Mouse (Mus musculus): ENCODE results near the gene Psmb3. TPM values are rescaled to one million over a fixed set of nuclear protein-coding genes. Genes with fewer than 3 reads are reported as not detected.
A peak's percentile ranks its signal among the peaks of the same experiment; 100 is the strongest.

Gene Psmb3
- total RNA-seq, 2 experiments from 2014 or later: 150 to 151 TPM

DNA sequence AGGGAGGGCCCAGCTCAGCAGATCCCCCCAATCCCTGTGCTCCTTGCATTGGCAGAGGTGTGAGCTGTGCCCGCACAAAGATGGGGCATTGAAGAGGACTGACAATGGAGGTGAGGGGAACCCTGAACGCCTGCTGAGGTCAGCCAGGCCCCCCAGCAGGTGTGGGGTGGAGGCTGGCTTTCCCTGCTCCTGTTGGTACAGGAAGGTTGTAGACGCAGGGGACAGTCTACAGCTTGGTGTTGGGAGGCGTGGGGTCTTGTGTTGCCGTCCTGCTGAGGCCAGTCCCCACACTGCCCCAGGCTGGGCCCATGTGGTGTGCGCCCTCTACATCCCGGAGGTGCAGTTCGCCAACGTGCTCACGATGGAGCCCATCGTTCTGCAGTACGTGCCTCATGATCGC lies 37.8 kb upstream of the Psmb3 start:
- intact Hi-C loops (cut with DNase I): loop anchor here (2.0 kb wide), 1 partner anchor 19 kb away; the partner anchor contains the start of gene Cisd3
- DNase-seq (ENCODE audit: low spot score): no peak

DNA sequence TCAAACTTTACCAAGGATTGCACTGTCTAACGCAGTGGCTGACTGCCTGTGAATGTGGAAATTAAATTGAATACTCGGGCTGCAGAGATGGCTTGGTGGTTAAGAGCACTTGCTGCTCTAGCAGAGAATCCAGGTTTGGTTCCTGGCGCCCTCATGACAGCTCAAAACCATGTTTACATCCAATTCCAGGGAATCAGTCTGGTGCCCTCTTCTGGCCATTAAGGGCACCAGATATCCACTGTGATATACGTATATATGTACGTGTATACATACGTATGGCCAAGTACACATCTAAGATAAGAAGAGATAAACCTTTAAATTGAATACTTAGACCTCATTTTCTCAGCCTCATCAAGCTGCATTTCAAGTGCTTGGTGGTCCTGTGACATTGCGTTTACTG lies 37.0 kb upstream of the Psmb3 start:
- intact Hi-C loops (cut with DNase I): no loop called here

DNA sequence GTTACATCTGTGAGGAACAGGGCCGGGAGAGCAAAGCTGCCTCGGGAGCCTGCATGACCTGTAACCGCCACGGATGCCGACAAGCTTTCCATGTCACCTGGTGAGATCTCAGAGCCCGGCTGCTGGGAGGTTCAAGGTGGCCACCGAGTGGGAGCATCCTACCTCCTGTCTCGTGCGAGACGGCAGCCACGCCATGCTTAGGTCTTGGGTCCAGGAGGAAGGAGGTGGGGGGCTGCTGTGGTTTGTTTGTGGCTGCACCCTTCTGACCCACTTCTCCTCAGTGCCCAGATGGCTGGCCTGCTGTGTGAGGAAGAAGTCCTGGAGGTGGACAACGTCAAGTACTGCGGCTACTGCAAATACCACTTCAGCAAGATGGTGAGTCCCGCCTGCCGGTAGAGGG lies 36.4 kb upstream of the Psmb3 start:
- DNase-seq (ENCODE audit: low spot score): no peak

More for the DNA sequence above, 37.0 kb upstream of the Psmb3 start:
- DNase-seq (ENCODE audit: low spot score): no peak

DNA sequence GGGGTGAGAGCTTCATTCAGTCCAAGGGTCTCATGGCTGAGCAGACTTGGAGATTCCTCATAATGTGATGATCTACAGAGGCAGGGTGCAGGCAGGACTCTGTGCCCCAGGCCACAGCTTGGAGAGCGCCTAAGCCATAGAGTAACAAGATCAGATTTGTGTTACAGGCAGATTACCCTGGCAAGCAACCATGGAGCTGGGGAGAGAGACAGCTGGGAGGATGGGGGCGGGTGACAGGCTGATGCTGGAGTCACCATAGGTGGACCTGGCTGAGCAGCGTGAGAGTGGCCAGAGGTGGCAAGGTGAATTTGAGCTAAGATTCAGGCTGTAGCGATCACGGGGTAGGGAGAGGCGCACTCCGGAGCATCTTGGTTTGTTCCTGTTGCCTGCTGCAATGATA lies 35.0 kb upstream of the Psmb3 start:
- no peak for DNase-seq (ENCODE audit: low spot score)
- intact Hi-C loops (cut with DNase I): no loop called here

More for the DNA sequence above, 36.4 kb upstream of the Psmb3 start:
- intact Hi-C loops (cut with DNase I): no loop called here

DNA sequence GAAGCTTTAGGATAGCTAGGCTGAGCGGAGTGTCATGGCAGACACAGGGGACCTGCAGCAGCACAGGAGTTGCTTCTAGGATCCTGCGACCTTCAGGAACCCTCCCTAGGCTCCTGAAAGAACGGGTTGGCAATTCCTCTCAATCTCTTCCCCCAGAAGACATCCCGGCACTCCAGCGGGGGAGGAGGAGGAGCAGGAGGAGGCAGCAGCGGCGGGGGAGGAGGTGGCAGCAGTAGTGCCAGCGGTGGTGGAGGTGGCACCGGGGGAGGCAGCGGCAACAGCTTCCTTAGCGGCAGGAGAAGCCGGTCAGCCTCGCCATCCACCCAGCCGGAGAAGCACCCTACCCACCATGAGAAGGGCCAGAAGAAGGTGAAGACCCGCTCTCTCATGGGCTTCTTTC lies 33.9 kb upstream of the Psmb3 start:
- intact Hi-C loops (cut with DNase I): no loop called here
- DNase-seq (ENCODE audit: low spot score): no peak

DNA sequence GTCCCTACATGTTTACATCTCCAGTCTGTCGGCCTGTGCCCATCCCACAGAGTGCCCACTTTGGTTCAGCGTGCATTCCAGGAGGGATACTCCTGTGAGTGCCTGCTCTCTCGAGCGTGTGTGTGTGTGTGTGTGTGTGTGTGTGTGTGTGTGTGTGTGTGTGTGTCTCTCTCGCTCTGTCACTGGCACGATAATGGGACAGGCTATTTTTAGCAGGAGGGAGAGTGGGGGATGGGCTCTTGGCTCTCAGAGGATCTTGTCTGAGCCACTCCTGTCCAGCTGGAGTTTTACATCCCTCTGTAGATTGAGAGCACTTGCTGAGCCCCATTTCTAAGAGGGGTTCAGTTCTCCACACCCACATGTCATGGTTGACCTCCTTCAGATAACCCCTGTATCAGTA lies 33.4 kb upstream of the Psmb3 start:
- intact Hi-C loops (cut with DNase I): no loop called here

DNA sequence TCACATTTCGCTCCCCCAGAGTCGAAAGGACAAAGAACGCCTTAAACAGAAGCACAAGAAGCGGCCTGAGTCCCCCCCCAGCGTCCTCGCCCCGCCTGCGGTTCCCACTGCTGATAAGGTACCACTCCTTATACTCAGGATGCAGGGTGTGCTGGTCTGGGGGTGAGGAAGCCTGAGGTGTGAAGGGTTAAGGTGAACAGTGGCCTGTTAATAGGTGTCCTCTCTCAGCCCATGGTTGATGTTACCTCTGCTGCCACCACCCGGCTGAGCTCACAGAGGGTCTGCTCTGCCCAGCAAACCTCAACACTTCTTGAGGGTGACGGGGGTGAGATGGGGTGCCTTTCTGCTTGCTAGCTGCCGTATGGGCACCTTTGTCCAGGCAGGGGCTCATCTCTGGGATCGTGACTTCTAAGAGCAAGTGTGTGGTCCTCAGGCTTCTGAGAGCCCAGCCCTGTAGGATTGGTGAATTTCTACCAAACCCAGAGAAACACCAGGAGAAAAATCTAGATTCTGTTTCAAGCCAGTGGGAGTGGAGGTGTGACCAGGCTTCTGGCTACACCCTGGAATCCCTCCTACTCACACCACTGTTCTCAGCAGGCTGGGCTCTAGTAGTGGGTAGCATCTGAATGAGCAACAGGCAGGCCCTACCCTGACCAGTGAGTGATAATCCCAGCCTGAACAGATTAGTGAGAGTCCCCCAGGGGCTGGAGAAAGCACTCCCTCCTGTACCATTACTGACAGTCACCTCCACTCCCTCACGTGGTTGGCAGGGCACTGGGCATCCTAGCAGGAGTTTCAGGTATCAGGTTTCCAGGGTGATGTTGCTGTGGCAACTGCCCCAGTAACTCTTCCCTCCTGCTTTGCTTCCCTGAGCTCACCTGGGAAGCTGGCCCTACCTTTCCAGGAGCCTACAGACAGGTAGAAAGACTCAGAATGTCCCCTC lies 32.7 kb upstream of the Psmb3 start:
- intact Hi-C loops (cut with DNase I): no loop called here
- no peak for DNase-seq (ENCODE audit: low spot score)

More for the DNA sequence above, 33.4 kb upstream of the Psmb3 start:
- DNase-seq (ENCODE audit: low spot score): no peak

DNA sequence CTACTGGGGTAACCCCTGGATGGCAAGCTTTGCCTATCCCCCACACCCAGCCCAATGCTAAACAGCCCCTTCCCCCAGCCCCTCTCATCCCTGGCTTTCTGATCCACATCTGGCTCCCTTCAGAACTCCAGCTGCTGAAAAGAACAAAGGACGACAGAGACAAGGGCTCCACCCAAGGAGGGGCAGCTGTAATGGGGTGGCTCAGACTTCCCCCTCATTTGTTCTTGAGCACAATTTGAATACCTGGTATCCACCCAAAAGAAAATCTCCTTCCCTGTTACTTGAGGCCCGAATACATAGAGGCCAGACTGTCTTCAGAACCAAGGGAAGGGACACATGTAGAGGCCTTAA lies 32.0 kb upstream of the Psmb3 start:
- intact Hi-C loops (cut with DNase I): no loop called here
- DNase-seq (ENCODE audit: low spot score): no peak

DNA sequence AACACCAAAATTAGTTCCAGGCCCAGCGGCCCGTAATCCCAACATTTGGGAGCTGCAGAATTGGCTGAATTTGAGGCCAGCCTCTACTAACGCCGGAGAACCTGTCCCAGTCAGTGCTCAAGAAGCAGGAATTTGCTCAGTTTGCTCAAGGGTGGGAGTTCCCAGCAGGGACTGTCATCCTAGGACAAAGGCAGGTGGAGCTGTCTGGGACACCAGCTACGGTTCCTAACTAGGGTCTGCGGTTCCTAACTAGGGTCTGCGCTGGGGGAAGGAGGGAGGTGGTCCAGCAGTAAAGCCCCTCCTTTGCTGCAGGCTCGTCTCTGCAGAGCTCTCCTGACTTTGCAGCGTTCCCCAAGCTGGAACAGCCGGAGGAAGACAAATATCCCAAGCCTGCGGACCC lies 30.1 kb upstream of the Psmb3 start:
- intact Hi-C loops (cut with DNase I): no loop called here
- DNase-seq (ENCODE audit: low spot score): no peak

DNA sequence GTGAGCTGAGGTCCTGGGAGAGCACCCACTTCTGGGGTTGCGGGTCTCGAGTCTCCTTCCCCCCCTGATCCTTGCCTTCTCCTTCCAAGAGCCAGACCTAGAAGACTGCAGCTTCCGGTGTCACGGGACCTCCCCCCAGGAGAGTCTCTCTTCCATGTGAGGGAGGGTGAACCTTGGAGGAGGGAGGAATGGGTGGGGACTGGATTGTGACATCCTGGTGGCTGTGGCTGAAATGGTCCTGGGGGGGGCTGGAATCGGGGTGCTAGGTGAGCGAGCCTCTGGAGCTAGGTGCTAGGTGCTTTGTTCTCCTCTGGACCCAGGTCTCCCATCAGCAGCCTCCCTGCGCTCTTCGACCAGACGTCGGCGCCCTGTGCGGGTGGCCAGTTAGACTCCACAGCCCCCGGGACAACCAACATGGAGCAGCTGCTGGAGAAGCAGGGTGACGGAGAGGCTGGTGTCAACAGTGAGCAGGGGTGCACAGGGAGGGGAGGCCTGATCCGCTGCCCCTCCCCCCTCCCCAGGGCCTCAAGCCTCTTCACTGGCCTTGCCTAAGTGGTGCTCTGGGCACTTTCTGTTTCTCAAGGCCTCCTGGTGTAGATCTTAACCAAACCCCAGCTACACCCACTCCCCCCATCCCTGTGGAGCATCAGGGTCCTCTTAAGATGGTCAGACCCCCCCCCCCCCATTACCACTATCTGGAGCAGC lies 27.0 kb upstream of the Psmb3 start:
- no peak for DNase-seq (ENCODE audit: low spot score)
- intact Hi-C loops (cut with DNase I): no loop called here

DNA sequence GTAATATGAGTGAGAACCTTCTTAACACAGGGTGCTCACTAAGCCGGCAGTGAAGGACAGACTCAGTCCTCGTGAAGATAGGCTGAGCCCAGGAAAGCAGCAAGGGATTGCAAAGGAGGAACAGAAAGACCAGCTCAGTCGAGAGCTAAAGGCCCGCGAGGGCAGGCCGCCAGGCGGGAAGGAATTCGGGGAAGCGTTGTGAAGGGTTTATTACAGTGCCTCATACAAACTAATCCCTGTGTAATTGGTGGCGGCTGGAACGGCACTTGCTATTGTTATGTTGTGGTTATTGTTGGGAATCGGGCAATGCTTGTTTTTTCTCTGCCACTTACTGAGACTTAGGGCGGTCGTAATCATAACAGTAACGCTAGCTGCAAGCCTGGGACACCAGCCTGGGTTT lies 25.8 kb upstream of the Psmb3 start:
- DNase-seq (ENCODE audit: low spot score): no peak
- intact Hi-C loops (cut with DNase I): no loop called here

DNA sequence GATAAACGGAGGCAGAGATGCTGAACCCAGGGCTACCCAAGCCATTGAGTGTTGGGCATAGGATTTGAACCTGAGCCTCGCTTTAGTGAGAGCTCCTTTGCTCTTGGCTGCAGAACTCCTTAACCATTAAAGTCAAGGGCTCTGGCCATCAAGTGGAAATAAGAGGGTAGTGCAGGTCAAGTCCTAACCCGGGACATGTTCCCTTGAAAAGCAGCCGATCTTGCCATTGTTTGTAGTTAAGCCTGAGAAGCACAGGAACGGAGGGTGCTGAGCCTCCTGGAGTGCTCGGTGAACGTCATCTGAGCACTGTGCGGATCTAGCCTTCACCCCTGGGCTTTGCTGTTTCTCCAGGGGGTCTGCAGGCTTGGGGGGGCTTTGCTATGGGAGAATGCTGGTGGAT lies 25.4 kb upstream of the Psmb3 start:
- DNase-seq (ENCODE audit: low spot score): no peak
- intact Hi-C loops (cut with DNase I): no loop called here

DNA sequence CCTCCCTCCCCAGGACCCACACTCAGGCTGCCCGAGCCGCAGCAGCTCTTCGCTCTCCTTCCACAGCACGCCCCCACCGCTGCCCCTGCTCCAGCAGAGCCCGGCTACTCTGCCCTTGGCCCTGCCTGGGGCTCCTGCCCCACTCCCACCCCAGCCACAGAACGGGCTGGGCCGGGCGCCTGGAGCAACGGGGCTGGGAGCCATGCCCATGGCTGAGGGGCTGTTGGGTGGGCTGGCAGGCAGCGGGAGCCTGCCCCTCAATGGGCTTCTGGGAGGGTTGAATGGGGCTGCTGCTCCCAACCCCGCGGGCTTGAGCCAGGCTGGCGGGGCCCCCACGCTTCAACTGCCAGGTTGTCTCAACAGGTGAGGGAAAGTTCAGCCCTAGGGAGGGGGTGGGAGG lies 24.9 kb upstream of the Psmb3 start:
- intact Hi-C loops (cut with DNase I): no loop called here
- DNase-seq (ENCODE audit: low spot score): no peak

DNA sequence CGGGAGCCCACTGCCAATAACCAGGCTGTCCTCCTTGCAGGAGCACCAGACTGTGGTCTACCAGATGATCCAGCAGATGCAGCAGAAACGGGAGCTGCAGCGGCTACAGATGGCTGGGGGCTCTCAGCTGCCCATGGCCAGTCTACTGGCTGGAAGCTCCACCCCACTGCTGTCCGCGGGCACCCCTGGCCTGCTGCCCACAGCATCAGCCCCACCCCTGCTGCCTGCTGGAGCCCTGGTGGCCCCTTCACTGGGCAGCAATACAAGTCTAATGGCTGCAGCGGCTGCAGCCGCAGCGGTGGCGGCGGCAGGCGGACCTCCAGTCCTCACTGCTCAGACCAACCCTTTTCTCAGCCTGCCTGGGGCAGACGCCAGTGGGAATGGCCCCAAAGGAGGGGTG lies 22.8 kb upstream of the Psmb3 start:
- no peak for DNase-seq (ENCODE audit: low spot score)

DNA sequence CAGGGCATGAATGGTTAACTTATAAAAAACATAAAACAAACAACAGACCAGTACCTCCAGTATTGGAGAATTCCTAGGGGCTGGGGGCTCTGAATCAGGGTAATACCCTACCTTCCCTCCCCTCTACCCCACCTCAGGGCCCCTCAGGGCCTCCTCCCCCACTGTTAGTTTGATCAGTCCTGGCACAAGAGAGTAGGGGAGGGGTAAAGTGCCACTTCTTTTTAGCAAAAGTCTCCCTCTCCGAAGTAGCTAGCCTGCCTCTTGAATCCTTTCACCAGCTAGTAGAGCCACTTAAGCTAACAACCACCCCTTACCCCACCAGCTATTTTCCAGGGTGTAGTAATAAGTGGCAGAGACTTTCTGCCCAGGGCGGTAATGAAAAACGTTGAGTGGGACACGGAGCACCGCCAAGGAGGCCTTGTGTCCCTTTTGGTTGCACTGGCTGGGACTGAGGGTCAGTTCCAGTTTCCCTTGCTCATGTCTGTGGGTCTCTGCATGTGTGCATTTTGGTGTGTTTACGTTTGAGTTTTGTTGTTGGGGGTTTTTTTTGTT lies 20.6 kb upstream of the Psmb3 start:
- no peak for DNase-seq (ENCODE audit: low spot score)
- intact Hi-C loops (cut with DNase I): no loop called here

More for the DNA sequence above, 22.8 kb upstream of the Psmb3 start:
- intact Hi-C loops (cut with DNase I): no loop called here

DNA sequence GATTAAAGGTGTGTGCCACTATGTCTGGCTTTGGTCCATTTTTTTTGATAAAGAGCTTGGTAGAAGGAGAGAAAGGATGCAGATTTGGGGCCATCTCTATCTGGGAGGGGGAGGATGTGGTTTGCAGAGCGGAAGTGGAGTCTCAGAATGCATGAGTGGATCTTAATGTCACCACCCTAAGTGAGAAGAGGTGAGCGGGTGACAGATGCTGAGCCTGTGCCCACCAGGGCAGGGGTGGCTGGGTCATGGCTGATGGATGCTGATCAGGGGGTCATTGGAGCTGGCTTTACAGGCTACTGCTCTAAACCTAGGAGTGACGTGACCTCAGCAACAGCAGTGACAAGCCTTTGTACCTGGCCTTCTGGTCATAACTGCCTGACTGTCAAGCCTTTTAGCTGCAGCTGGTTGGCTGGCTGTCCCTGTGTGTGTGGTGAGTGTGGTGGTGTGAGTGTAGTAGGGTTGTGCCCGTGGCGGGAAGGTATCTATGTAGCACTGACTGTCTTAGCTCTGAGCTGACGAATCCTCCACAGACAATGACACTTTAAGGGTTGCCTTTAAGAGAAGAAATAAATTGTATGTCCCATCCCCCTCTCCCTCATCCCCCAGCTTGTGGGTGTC lies 19.0 kb upstream of the Psmb3 start:
- no peak for DNase-seq (ENCODE audit: low spot score)
- intact Hi-C loops (cut with DNase I): loop anchor here (2.0 kb wide), 1 partner anchor 19 kb away; no protein-coding TSS in a partner anchor

DNA sequence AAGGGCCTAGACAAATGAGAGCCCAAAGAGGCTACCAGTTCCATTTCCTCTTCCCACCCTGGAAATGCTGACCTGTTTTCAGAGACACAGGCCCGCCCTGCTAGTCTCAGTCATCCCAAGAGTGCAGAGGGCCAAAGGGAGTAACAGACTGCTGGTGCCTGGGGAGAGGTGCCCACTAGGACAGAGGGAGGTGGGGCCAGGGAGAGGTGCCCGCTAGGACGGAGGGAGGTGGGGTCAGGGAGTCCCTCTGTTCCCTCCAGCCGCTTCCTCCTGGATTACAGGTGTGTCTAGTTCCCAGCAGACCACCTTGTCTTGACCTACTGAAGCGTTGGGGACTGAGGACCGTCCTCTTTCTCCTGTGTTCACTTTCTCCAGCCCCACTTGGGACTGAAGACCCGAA lies 18.4 kb upstream of the Psmb3 start:
- no peak for DNase-seq (ENCODE audit: low spot score)
- intact Hi-C loops (cut with DNase I): loop anchor here (2.0 kb wide), 1 partner anchor 20 kb away; no protein-coding TSS in a partner anchor

DNA sequence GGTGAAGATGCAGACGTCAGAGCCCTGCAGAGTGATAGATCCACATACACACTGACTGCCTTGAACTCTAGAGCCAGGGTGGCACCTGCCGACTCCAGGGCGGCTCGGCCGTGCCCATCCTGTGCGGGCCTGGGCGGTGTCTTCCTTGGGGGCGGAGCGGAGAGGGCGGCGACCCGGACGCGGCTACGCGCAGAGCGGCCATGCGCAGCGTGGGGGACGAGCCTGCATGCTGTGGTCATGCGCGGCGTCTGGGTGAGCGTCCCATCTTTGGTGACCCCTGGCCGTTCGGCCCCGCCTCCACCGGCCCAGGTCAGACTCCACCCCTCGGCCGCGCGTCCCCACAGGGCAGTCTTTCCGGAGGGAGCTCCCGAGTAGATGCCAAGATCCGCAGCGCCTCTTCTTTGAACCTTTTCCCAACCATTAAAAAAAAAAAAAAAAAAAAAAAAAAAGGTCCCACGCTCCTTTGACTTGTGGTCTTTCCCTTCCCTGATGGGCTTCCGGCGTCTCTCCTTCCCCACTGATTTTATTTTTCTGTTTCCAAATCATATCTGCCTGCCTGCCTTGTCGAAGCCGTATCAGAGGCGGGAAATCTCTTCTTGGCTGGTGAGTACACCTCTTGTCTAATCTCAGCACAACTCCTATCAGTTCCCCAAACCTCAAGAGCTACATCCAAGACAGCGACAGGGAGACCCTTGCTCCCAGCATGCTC lies 17.4 kb upstream of the Psmb3 start, which contains the start of gene Cisd3:
Gene Cisd3 (plus strand): TSS at position 214 of the 709 bp plus-strand sequence.
- peak; percentile 94 for DNase-seq (ENCODE audit: low spot score)
- intact Hi-C loops (cut with DNase I): loop anchor here (2.0 kb wide), 1 partner anchor 21 kb away; no protein-coding TSS in a partner anchor

DNA sequence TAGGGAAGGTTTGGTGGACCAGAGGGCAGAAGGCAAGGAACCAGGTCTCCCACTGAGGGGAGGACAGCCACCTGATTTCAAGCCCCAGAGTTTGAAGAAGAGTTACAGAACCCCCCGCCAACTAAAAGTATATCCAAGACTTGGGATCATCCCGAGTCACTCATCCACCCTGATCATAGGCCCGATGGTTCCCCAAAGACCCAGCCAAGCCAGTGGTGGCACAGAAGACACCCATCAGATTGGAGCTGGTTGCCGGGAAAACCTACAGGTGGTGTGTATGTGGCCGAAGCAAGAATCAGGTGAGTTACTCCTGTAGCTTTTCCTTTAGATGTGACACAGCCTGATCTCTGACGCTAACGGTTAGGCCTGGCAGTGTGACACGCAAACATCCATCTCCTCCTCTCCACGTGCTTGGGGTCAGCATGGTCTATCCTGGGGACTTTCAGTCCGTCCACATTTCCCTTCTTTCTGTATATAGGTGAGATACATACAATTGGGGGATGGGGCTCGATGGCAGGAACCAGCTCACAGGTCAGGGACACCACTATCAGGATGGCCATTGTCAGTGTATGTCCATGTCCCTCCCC lies 16.8 kb upstream of the Psmb3 start:
- no peak for DNase-seq (ENCODE audit: low spot score)
- intact Hi-C loops (cut with DNase I): no loop called here

All from heart, postnatal 25 days (tissue).